Mouse (Mus musculus) brain, embryonic 14.5 days (tissue): ENCODE measurements around the gene E030018B13Rik. TPM values are rescaled to one million over a fixed set of nuclear protein-coding genes. Genes with fewer than 3 reads are reported as not detected.

Source experiments
- DNase-seq: peaks from one replicate; pipeline ENCODE4 v3.0.0-alpha.2; 2011; ENCODE audit warnings: low read depth
- CTCF ChIP-seq: fragments of 200-500 bp; IDR thresholded peaks from 2 replicates; pipeline ENCODE4 v1.5.1; 2012; ENCODE audit warnings: inconsistent platforms, mild to moderate bottlenecking, moderate library complexity, borderline replicate concordance; ENCODE audit not compliant: insufficient read depth, insufficient read length; ENCODE audit errors: extremely low read depth
- POLR2A ChIP-seq: fragments of 200-500 bp; IDR thresholded peaks from 2 replicates; pipeline ENCODE4 v1.6.1; 2012; ENCODE audit warnings: mild to moderate bottlenecking, inconsistent platforms, borderline replicate concordance; ENCODE audit not compliant: poor library complexity, insufficient read depth, insufficient read length, severe bottlenecking; ENCODE audit errors: extremely low read depth
- polyA plus RNA-seq: library from polyadenylated mRNA; depleted of rRNA; stranded (reverse); fragments of >200 nt; gene quantifications from 2 replicates; pipeline ENCODE4 v1.2.3, GENCODE M21; 2012; rRNA removed

E030018B13Rik gene
- polyA plus RNA-seq, 1 experiment: not detected

- no peak for DNase-seq
Observed at GRCm38 (mm10) chr7:63964121-63964520, 47.5 kb downstream of the E030018B13Rik start.

GRCm38 (mm10) chr7:63965135-63965534, 48.5 kb downstream of the E030018B13Rik start:
- peak; percentile 92 for DNase-seq
- TF ChIP-seq CTCF (peak; percentile 20; the same call in 1 of the 2 replicates), POLR2A (no peak)

More at GRCm38 (mm10) chr7:63964121-63964520, 47.5 kb downstream of the E030018B13Rik start:
- TF ChIP-seq POLR2A: no peak

- TF ChIP-seq POLR2A (no peak), CTCF (no peak)
- no peak for DNase-seq
Observed at GRCm38 (mm10) chr7:63965635-63966418, 49.2 kb downstream of the E030018B13Rik start.

- TF ChIP-seq CTCF (no peak), POLR2A (no peak)
- DNase-seq: no peak
Observed at GRCm38 (mm10) chr7:63969941-63970340, 53.3 kb downstream of the E030018B13Rik start.

Other genes with a start within 250 kb of the E030018B13Rik start
- gene Klf13, start 22.1 kb downstream of the E030018B13Rik start, polyA plus RNA-seq: 12.4 and 19.8 TPM in 2 replicates
- gene Trpm1, start 237.0 kb downstream of the E030018B13Rik start, polyA plus RNA-seq: 0.20 and 0.31 TPM in 2 replicates